Mouse (Mus musculus) kidney, adult 2 months (tissue): Measurements from ENCODE around the gene Snx33.

Source experiments
- CTCF ChIP-seq: fragments of 200-500 bp; conservative IDR thresholded peaks from 2 replicates; pipeline ENCODE4 v1.5.1; 2011; ENCODE audit warnings: low read depth, mild to moderate bottlenecking, control low read depth, low read length, moderate library complexity, mixed read lengths; ENCODE audit not compliant: insufficient read depth, insufficient read length
- POLR2A ChIP-seq: fragments of 200-500 bp; IDR thresholded peaks from one replicate; pipeline ENCODE4 v1.6.1; 2011; ENCODE audit warnings: low read depth, low read length, control low read depth

DNA sequence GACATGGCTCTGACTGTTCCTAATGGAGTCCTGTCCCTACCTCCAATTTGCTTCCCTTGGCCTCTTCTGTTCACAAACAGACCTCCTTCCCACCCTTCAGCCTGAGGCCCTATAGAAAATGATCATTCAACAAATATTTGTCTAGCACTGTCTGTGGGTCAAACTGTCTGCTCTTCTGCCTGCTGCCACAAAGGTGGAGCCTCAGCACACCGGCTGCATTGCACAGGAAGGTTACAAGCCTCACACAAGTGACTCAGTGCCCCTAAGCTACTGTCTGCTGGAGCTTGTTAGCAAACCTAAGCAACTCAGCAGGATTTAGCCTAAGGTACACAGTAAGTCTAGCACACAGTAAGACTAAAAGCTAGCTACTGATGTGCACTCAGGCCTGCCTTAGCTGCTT, 17.2 kb downstream of the Snx33 start:
- TF ChIP-seq CTCF (no peak), POLR2A (no peak)
